In genomic region chr13:90212390-90212789, GRCm38 (mm10) we compare ENCODE assay signal across 30 mouse cellular contexts.
"Had no signal": no experiment of that assay in that cellular context is flagged by ENCODE, and none has a peak within 500 bp of the region (broad histone marks: within the 10 kb centered on the region; RNA-seq: fewer than 3 reads in every experiment).

No protein-coding gene starts in this region.

- H3K27ac ChIP-seq: heart, embryonic 13.5 days; heart, embryonic 15.5 days; hindbrain, embryonic 10.5 days; hindbrain, embryonic 12.5 days; hindbrain, embryonic 13.5 days; hindbrain, embryonic 14.5 days; hindbrain, embryonic 15.5 days; hindbrain, postnatal 0 days; intestine, embryonic 15.5 days; kidney, embryonic 15.5 days; kidney, postnatal 0 days; layer of hippocampus, adult 2 months; left cerebral cortex, adult 2 months had no signal

- DNase-seq: heart, postnatal 10 days; heart, postnatal 14 days; heart, postnatal 36 days; heart, postnatal 4 days; kidney, adult 11 months; kidney, adult 18-20 months; kidney, adult 2 months; kidney, adult 8-10 months; kidney, adult 9 months; kidney, postnatal 10 days; kidney, postnatal 14 days; kidney, postnatal 25 days; kidney, postnatal 36 days; kidney, postnatal 4 days; layer of hippocampus, adult 9-11 months; layer of hippocampus, postnatal 36 days had no signal

- H3K9ac ChIP-seq: heart, embryonic 12.5 days; heart, embryonic 13.5 days; heart, embryonic 15.5 days; hindbrain, embryonic 12.5 days; hindbrain, embryonic 13.5 days; hindbrain, embryonic 14.5 days; hindbrain, embryonic 15.5 days; intestine, embryonic 15.5 days; kidney, embryonic 15.5 days had no signal

- H3K4me3 ChIP-seq: heart, embryonic 12.5 days; heart, embryonic 13.5 days; heart, embryonic 15.5 days; hindbrain, embryonic 10.5 days; hindbrain, embryonic 12.5 days; hindbrain, embryonic 13.5 days; hindbrain, embryonic 15.5 days; intestine, embryonic 15.5 days; kidney, embryonic 15.5 days; layer of hippocampus, adult 2 months; left cerebral cortex, adult 2 months had no signal

- H3K9me3 ChIP-seq: heart, embryonic 12.5 days; heart, embryonic 13.5 days; heart, embryonic 15.5 days; hindbrain, embryonic 10.5 days; hindbrain, embryonic 12.5 days; hindbrain, embryonic 13.5 days; hindbrain, embryonic 15.5 days; intestine, embryonic 15.5 days; kidney, embryonic 15.5 days had no signal

- H3K27me3 ChIP-seq: heart, embryonic 12.5 days; heart, embryonic 13.5 days; heart, embryonic 15.5 days; hindbrain, embryonic 12.5 days; hindbrain, embryonic 13.5 days; hindbrain, embryonic 15.5 days; intestine, embryonic 15.5 days; kidney, embryonic 15.5 days had no signal

- H3K36me3 ChIP-seq: heart, embryonic 12.5 days; heart, embryonic 13.5 days; heart, embryonic 15.5 days; hindbrain, embryonic 10.5 days; hindbrain, embryonic 12.5 days; hindbrain, embryonic 13.5 days; hindbrain, embryonic 15.5 days; intestine, embryonic 15.5 days; kidney, embryonic 15.5 days had no signal

- H3K4me1 ChIP-seq: heart, embryonic 12.5 days; heart, embryonic 13.5 days; heart, embryonic 15.5 days; hindbrain, embryonic 10.5 days; hindbrain, embryonic 12.5 days; hindbrain, embryonic 13.5 days; hindbrain, embryonic 15.5 days; intestine, embryonic 15.5 days; kidney, embryonic 15.5 days had no signal
